Mouse (Mus musculus): ENCODE data around the gene Sptbn2. TPM values are rescaled to one million over a fixed set of nuclear protein-coding genes. Genes with fewer than 3 reads are reported as not detected.

Gene Sptbn2
- polyA plus RNA-seq (2012; rRNA removed; ENCODE audit: low replicate concordance): 2.4 and 3.1 TPM in 2 replicates

DNA sequence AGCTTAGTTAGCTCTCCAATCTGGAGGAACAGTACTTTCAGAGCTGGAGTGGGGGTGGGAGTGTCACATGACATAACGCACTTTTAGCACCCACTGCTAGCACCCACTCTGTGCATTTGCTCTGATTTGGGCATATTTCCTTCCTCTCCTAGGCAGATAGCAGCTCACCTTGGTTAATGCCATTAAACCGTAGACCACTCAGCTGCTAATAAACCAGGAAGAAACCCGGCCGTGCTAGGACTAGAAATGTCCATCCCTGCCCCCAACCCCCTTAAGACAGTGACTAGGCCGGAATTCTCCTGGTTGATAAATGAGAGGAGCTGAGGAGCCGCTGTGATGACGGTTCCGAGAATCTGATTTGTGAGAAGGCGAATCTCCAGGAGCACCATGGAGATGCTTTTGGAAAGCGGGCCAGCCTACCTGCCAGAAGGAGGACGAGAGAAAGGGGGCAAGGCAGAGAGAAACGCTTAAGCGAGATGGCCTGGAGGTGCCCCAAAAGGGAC lies at the start of gene Sptbn2:
Gene Sptbn2, plus strand, starts transcription at position 70 of the 503 bp plus-strand sequence.

DNA sequence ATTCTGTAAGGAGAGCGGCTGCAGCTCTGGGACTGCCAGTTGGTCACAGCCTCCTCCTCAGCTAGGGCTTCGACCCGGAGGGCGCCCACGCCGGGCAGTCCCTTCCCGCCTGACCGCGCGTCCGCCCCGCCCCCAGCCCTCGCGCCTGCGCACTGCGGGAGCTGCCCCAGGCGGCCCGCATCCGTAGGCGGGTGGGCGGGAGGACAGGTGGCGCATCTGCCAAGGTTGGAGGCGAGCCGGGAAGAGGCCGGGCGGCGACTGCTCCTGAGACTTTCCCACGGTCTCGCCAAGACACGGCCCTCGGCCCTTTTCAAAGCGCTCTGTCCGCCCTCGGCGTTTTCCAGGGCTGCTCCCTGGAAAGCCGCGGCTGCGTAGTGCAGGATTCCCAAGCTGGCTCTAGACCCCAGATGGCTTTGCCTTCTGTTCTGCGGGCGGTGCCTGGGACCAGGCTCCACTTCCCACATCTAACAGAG lies 12.7 kb upstream of the Sptbn2 start, which contains the start of gene Gm960:
Gene Gm960, minus strand, starts transcription at position 464 of the 473 bp plus-strand sequence.

DNA sequence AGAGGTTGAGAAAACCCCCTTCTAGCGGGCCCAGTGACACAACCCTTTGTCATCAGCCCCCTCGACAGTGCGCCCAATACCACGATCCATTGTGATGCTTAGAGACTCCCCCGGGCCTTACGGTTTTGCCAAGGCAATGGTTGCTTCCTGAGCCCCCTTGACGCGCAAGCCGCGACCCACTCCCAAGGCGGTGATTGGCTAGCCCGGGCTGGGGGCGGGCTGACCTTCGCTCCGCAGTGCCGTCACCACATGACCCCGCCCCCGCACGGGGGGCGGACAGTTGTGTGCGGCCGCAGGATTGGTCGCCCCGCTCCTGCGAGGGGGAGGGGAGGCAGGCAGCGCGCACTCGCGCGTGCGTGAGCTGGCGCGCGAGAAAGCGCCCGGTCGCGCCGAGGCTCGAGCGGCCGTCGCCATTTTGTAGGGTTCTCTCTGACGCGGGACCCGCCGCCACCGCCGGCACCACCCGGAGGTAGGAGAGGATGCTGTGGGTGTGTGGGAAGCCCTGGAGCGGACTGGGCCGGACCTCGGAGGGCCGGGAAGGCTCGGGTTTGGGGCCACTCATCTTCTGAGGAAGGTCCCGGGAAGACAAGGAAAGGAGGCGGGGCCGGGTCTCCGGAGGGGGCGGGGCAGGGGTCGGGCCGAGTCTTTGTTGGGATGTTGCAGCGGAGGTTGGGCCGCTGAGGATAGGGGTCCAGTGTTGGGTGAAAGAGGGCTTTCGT lies 45.4 kb downstream of the Sptbn2 start, which contains the start of gene Rbm4b:
Gene Rbm4b, plus strand, starts transcription at position 305 of the 719 bp plus-strand sequence.

DNA sequence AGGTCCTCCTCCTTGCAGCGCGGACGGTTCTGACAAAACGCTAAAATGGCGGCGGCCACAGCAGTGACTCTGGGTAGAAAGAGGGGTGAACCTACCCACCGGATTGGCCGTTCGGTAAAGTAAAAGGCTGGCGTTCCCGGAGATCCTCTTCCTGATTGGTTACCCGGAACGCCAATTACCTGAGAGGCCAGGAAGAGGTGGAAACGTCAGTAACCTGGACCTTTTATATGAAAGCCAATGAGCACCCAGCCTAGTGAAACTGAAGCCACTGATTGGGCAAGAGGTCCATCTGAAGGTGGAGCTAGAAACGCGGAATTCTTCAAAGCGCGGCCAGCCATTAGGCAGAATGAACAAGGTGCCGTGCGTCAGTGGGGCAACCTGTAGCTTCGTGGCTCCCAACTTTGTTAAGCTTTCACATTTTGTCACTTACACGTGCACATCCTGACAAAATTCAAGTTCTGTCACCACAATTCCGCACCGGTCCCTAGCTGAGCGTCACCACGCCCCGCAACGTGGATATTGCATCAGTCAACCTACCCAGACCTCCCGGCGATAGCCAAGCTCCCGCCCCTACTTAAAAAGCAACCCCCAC lies 83.0 kb downstream of the Sptbn2 start, which contains the start of gene Rbm4:
Gene Rbm4, minus strand, starts transcription at position 71 of the 592 bp plus-strand sequence.

Other genes starting within 250 kb of the Sptbn2 start
- gene Syt12, start 233.7 kb upstream of the Sptbn2 start, polyA plus RNA-seq (2012; rRNA removed; ENCODE audit: low replicate concordance): 14.4 and 29.0 TPM in 2 replicates
- gene 2010003K11Rik, start 212.6 kb upstream of the Sptbn2 start, polyA plus RNA-seq (2012; rRNA removed; ENCODE audit: low replicate concordance): 11.6 and 14.4 TPM in 2 replicates
- gene Pcx, start 200.7 kb upstream of the Sptbn2 start, polyA plus RNA-seq (2012; rRNA removed; ENCODE audit: low replicate concordance): 548 and 804 TPM in 2 replicates
- 12.3 and 26.6 TPM in 2 replicates for gene Lrfn4, start 95.5 kb upstream of the Sptbn2 start, polyA plus RNA-seq (2012; rRNA removed; ENCODE audit: low replicate concordance)
- 86.7 and 104 TPM in 2 replicates for gene Rce1, start 85.5 kb upstream of the Sptbn2 start, polyA plus RNA-seq (2012; rRNA removed; ENCODE audit: low replicate concordance)
- gene Gm960, start 12.5 kb upstream of the Sptbn2 start, polyA plus RNA-seq (2012; rRNA removed; ENCODE audit: low replicate concordance): 0.89 and 0.98 TPM in 2 replicates
- 7.6 and 8.1 TPM in 2 replicates for gene Rbm4b, start 45.3 kb downstream of the Sptbn2 start, polyA plus RNA-seq (2012; rRNA removed; ENCODE audit: low replicate concordance)
- gene Rbm4, start 82.7 kb downstream of the Sptbn2 start, polyA plus RNA-seq (2012; rRNA removed; ENCODE audit: low replicate concordance): 30.1 and 37.6 TPM in 2 replicates
- gene Gm21992, start 100.4 kb downstream of the Sptbn2 start, polyA plus RNA-seq (2012; rRNA removed; ENCODE audit: low replicate concordance): 16.6 and 27.0 TPM in 2 replicates
- 47.0 and 81.2 TPM in 2 replicates for gene Rbm14, start 100.5 kb downstream of the Sptbn2 start, polyA plus RNA-seq (2012; rRNA removed; ENCODE audit: low replicate concordance)
- gene Ccs, start 128.2 kb downstream of the Sptbn2 start, polyA plus RNA-seq (2012; rRNA removed; ENCODE audit: low replicate concordance): 28.5 and 29.5 TPM in 2 replicates
- gene Ccdc87, start 128.2 kb downstream of the Sptbn2 start, polyA plus RNA-seq (2012; rRNA removed; ENCODE audit: low replicate concordance): 0.07 TPM in 1 of 2 replicates, not detected in the other
- 103 and 209 TPM in 2 replicates for gene Ctsf, start 144.0 kb downstream of the Sptbn2 start, polyA plus RNA-seq (2012; rRNA removed; ENCODE audit: low replicate concordance)
- gene Actn3, start 166.7 kb downstream of the Sptbn2 start, polyA plus RNA-seq (2012; rRNA removed; ENCODE audit: low replicate concordance): 0.54 and 894 TPM in 2 replicates
- gene Zdhhc24, start 167.5 kb downstream of the Sptbn2 start, polyA plus RNA-seq (2012; rRNA removed; ENCODE audit: low replicate concordance): 29.8 and 33.4 TPM in 2 replicates
- gene Bbs1, start 195.5 kb downstream of the Sptbn2 start, polyA plus RNA-seq (2012; rRNA removed; ENCODE audit: low replicate concordance): 2.7 and 4.2 TPM in 2 replicates
- gene Dpp3, start 217.1 kb downstream of the Sptbn2 start, polyA plus RNA-seq (2012; rRNA removed; ENCODE audit: low replicate concordance): 87.1 and 105 TPM in 2 replicates
- 6.9 and 8.4 TPM in 2 replicates for gene Peli3, start 232.0 kb downstream of the Sptbn2 start, polyA plus RNA-seq (2012; rRNA removed; ENCODE audit: low replicate concordance)